Mouse (Mus musculus) granulocyte monocyte progenitor cell, adult 5-6 weeks (primary cell): ENCODE results near the gene Cblb. TPM values are rescaled to one million over a fixed set of nuclear protein-coding genes. Genes with fewer than 3 reads are reported as not detected.

Experiments
- ATAC-seq: replicated peaks from 2 replicates; pipeline ENCODE4 v1.8.0; 2016; ENCODE audit warnings: mild to moderate bottlenecking, moderate TSS enrichment, inconsistent platforms; ENCODE audit not compliant: poor library complexity, severe bottlenecking
- total RNA-seq, 2 experiments: library from RNA; stranded (forward) in 1 of 2; stranded (reverse) in 1 of 2; fragments of 200-712, 200-1000 nt in 1 of 2; fragments of >200 nt in 1 of 2; fragmentation: Nextera tagmentation in 1 of 2; gene quantifications; 2 replicates each; pipeline ENCODE4 v1.2.3; 2014 to 2017

Gene Cblb
- total RNA-seq, 2 experiments from 2014 or later = 7.9 to 30.2 TPM

- ATAC-seq = no peak
These were observed 5.3 kb downstream of the Cblb start for GRCm38 (mm10) chr16:52036295-52036694.

- peak; percentile 77 for ATAC-seq
These were observed 7.3 kb downstream of the Cblb start for GRCm38 (mm10) chr16:52038283-52038682.

- ATAC-seq = peak; percentile 27
These were observed 7.8 kb downstream of the Cblb start for GRCm38 (mm10) chr16:52038821-52039220.

- no peak for ATAC-seq
These were observed 9.9 kb downstream of the Cblb start for GRCm38 (mm10) chr16:52040937-52041336.

- ATAC-seq = no peak
These were observed 11.8 kb downstream of the Cblb start for GRCm38 (mm10) chr16:52042667-52043379.

GRCm38 (mm10) chr16:52043380-52044117 is 12.5 kb downstream of the Cblb start:
- ATAC-seq = no peak

GRCm38 (mm10) chr16:52044518-52044917 is 13.5 kb downstream of the Cblb start:
- no peak for ATAC-seq

GRCm38 (mm10) chr16:52044985-52045384 is 14.0 kb downstream of the Cblb start:
- no peak for ATAC-seq

GRCm38 (mm10) chr16:52046464-52046863 is 15.4 kb downstream of the Cblb start:
- no peak for ATAC-seq

- no peak for ATAC-seq
These were observed 20.1 kb downstream of the Cblb start for GRCm38 (mm10) chr16:52051106-52051505.

GRCm38 (mm10) chr16:52052734-52053133 is 21.7 kb downstream of the Cblb start:
- ATAC-seq = no peak

- no peak for ATAC-seq
These were observed 24.2 kb downstream of the Cblb start for GRCm38 (mm10) chr16:52055236-52055635.

GRCm38 (mm10) chr16:52056164-52056563 is 25.1 kb downstream of the Cblb start:
- no peak; the same call in 1 of the 2 replicates for ATAC-seq

- no peak for ATAC-seq
These were observed 26.3 kb downstream of the Cblb start for GRCm38 (mm10) chr16:52057335-52057734.

- no peak for ATAC-seq
These were observed 28.5 kb downstream of the Cblb start for GRCm38 (mm10) chr16:52059535-52059934.

GRCm38 (mm10) chr16:52060100-52060719 is 29.2 kb downstream of the Cblb start:
- peak; percentile 75 for ATAC-seq

GRCm38 (mm10) chr16:52061015-52061481 is 30.0 kb downstream of the Cblb start:
- ATAC-seq = peak; percentile 66

GRCm38 (mm10) chr16:52064309-52065105 is 33.5 kb downstream of the Cblb start:
- ATAC-seq = no peak

- no peak for ATAC-seq
These were observed 36.8 kb downstream of the Cblb start for GRCm38 (mm10) chr16:52067632-52068516.
